Mouse (Mus musculus) midbrain, postnatal 0 days (tissue): ENCODE data around the gene Zrsr1. TPM values are rescaled to one million over a fixed set of nuclear protein-coding genes. Genes with fewer than 3 reads are reported as not detected.

ENCODE experiments used
- ATAC-seq: fragments of 200-750 bp; cut with Nextera tagmentation; 2 replicates; pipeline ENCODE4 v1.8.0; 2017; ENCODE audit warnings: moderate number of reproducible peaks, mild to moderate bottlenecking, moderate TSS enrichment, moderate library complexity; ENCODE audit not compliant: low FRiP score
- DNase-seq: peaks from one replicate; pipeline ENCODE4 v3.0.0-alpha.2; 2015; ENCODE audit warnings: low spot score
- H3K27ac ChIP-seq: fragments of 300-500 bp; sonication (generic); 2 replicates; pipeline ENCODE4 v1.5.1; 2014; ENCODE audit warnings: low read depth, mild to moderate bottlenecking, low read length, mixed read lengths
- H3K27me3 ChIP-seq: fragments of 300-500 bp; sonication (generic); 2 replicates; pipeline ENCODE4 v1.6.1; 2014; ENCODE audit warnings: low read length, control low read depth, mixed read lengths; ENCODE audit not compliant: insufficient read depth
- H3K36me3 ChIP-seq: fragments of 300-500 bp; sonication (generic); 2 replicates; pipeline ENCODE4 v1.6.1; 2014; ENCODE audit warnings: low read length, control low read depth, mixed read lengths; ENCODE audit not compliant: insufficient read depth
- H3K4me1 ChIP-seq: fragments of 300-500 bp; sonication (generic); 2 replicates; pipeline ENCODE4 v1.6.1; 2014; ENCODE audit warnings: mild to moderate bottlenecking, control low read depth, antibody characterized with exemption, low read length, mixed read lengths; ENCODE audit not compliant: insufficient read depth
- H3K4me2 ChIP-seq: fragments of 300-500 bp; sonication (generic); 2 replicates; pipeline ENCODE4 v1.6.1; 2014; ENCODE audit warnings: low read depth, mild to moderate bottlenecking, low read length, mixed read lengths; ENCODE audit not compliant: poor library complexity, severe bottlenecking
- H3K4me3 ChIP-seq: fragments of 300-500 bp; sonication (generic); 2 replicates; pipeline ENCODE4 v1.5.1; 2014; ENCODE audit warnings: low read depth, mild to moderate bottlenecking, low read length, moderate library complexity
- H3K9ac ChIP-seq: fragments of 300-500 bp; sonication (generic); replicated peaks from 2 replicates; pipeline ENCODE4 v1.6.1; 2014; ENCODE audit warnings: mild to moderate bottlenecking, low read length, moderate library complexity, mixed read lengths; ENCODE audit not compliant: poor library complexity, severe bottlenecking
- H3K9me3 ChIP-seq: fragments of 300-500 bp; sonication (generic); 2 replicates; pipeline ENCODE4 v1.6.1; 2016; ENCODE audit warnings: low read length, control low read depth
- CTCF ChIP-seq: IDR thresholded peaks from 2 replicates; pipeline ENCODE4 v1.5.1; 2016; ENCODE audit warnings: antibody characterized with exemption, mild to moderate bottlenecking
- WGBS: fragments of 180-500 bp; shearing (Covaris S2); extraction: QIAGEN DNeasy Blood & Tissue Kit; methylation state at CpG from one replicate; pipeline ENCODE4 v1.1.7; 2014; 5-methylcytosine and 5-hydroxymethylcytosine counted together
- polyA plus RNA-seq: library from polyadenylated mRNA; unstranded; fragments of >200 nt; fragmentation: Nextera tagmentation; extraction: Ambion mirVana; gene quantifications from 2 replicates; pipeline ENCODE4 v1.2.1, GENCODE M21; 2015
- total RNA-seq: library from RNA; depleted of rRNA; stranded (reverse); fragments of >200 nt; gene quantifications from 2 replicates; pipeline ENCODE4 v1.2.3, GENCODE M21; 2014

Gene Zrsr1
- total and polyA plus RNA-seq, 2 experiments from 2014 or later = 8.4 to 23.6 TPM

- no peak overlapping the region for H3K4me3 ChIP-seq
- no peak overlapping the region for H3K9ac ChIP-seq
- H3K4me2 ChIP-seq = no peak overlapping the region
- TF ChIP-seq CTCF = no peak
- H3K27ac ChIP-seq = no peak overlapping the region
- ATAC-seq (no peak), DNase-seq (no peak)
- H3K4me1 ChIP-seq = no peaks in the 10 kb centered on the region
- H3K36me3 ChIP-seq = no peaks in the 10 kb centered on the region
- no peaks in the 10 kb centered on the region for H3K9me3 ChIP-seq
- no peaks in the 10 kb centered on the region for H3K27me3 ChIP-seq
Measured at GRCm38 (mm10) chr11:22932167-22932566, 39.6 kb upstream of the Zrsr1 start.

- Histone ChIP-seq H3K4me3 (no peak overlapping the region), H3K4me1 (no peaks in the 10 kb centered on the region), H3K9me3 (no peaks in the 10 kb centered on the region), H3K27ac (no peak overlapping the region), H3K27me3 (no peaks in the 10 kb centered on the region), H3K36me3 (no peaks in the 10 kb centered on the region), H3K9ac (no peak overlapping the region), H3K4me2 (no peak overlapping the region)
- ATAC-seq = no peak
- no peak for DNase-seq
- WGBS = 43% methylated on average over 5 of the region's 5 CpGs
- TF ChIP-seq CTCF = no peak
Measured at GRCm38 (mm10) chr11:22936446-22937125, 35.2 kb upstream of the Zrsr1 start.

- Histone ChIP-seq H3K4me3 (no peak overlapping the region), H3K4me2 (no peak overlapping the region), H3K9me3 (no peaks in the 10 kb centered on the region), H3K27me3 (no peaks in the 10 kb centered on the region), H3K4me1 (no peaks in the 10 kb centered on the region), H3K36me3 (no peaks in the 10 kb centered on the region), H3K9ac (no peak overlapping the region), H3K27ac (no peak overlapping the region)
- 95% methylated on average over 4 of the region's 4 CpGs for WGBS
- no peak for ATAC-seq
- DNase-seq = no peak
- TF ChIP-seq CTCF = no peak
Measured at GRCm38 (mm10) chr11:22937716-22938316, 34.0 kb upstream of the Zrsr1 start.

- DNase-seq (no peak), ATAC-seq (no peak)
- H3K27me3 ChIP-seq = no peaks in the 10 kb centered on the region
- TF ChIP-seq CTCF = no peak
- no peaks in the 10 kb centered on the region for H3K4me1 ChIP-seq
- no peak overlapping the region for H3K4me2 ChIP-seq
- H3K4me3 ChIP-seq = no peak overlapping the region
- 98% methylated on average over 2 of the region's 2 CpGs for WGBS
- H3K9me3 ChIP-seq = no peaks in the 10 kb centered on the region
- no peak overlapping the region for H3K27ac ChIP-seq
- no peaks in the 10 kb centered on the region for H3K36me3 ChIP-seq
- H3K9ac ChIP-seq = no peak overlapping the region
Measured at GRCm38 (mm10) chr11:22938983-22939382, 32.8 kb upstream of the Zrsr1 start.

- no peak overlapping the region for H3K9ac ChIP-seq
- WGBS = 82% methylated on average over 1 of the region's 1 CpGs
- ATAC-seq = no peak
- H3K36me3 ChIP-seq = no peaks in the 10 kb centered on the region
- H3K27ac ChIP-seq = no peak overlapping the region
- H3K27me3 ChIP-seq = no peaks in the 10 kb centered on the region
- no peak for DNase-seq
- no peaks in the 10 kb centered on the region for H3K9me3 ChIP-seq
- TF ChIP-seq CTCF = no peak
- no peak overlapping the region for H3K4me2 ChIP-seq
- H3K4me3 ChIP-seq = no peak overlapping the region
- H3K4me1 ChIP-seq = no peaks in the 10 kb centered on the region
Measured at GRCm38 (mm10) chr11:22949101-22949500, 22.7 kb upstream of the Zrsr1 start.

- Histone ChIP-seq H3K36me3 (no peaks in the 10 kb centered on the region), H3K27me3 (no peaks in the 10 kb centered on the region), H3K9me3 (no peaks in the 10 kb centered on the region), H3K4me3 (no peak overlapping the region), H3K4me2 (no peak overlapping the region), H3K9ac (no peak overlapping the region), H3K4me1 (no peaks in the 10 kb centered on the region), H3K27ac (no peak overlapping the region)
- TF ChIP-seq CTCF = no peak
- 93% methylated on average over 6 of the region's 6 CpGs for WGBS
- no peak for DNase-seq
- ATAC-seq = no peak
Measured at GRCm38 (mm10) chr11:22950131-22950530, 21.7 kb upstream of the Zrsr1 start.
